Mouse (Mus musculus) testis, adult 2 months (tissue): Measurements from ENCODE around the gene Mpnd.

Experiments used
- CTCF ChIP-seq: fragments of 200-500 bp; IDR thresholded peaks from 2 replicates; pipeline ENCODE4 v1.5.1; 2012; ENCODE audit warnings: low read depth, mild to moderate bottlenecking, inconsistent platforms, low read length, moderate library complexity; ENCODE audit not compliant: control insufficient read depth, insufficient read depth, insufficient replicate concordance
- POLR2A ChIP-seq: fragments of 200-500 bp; IDR thresholded peaks from 2 replicates; pipeline ENCODE4 v1.6.1; 2012; ENCODE audit warnings: low read depth, mild to moderate bottlenecking, inconsistent platforms, low read length, moderate library complexity; ENCODE audit not compliant: control insufficient read depth

DNA sequence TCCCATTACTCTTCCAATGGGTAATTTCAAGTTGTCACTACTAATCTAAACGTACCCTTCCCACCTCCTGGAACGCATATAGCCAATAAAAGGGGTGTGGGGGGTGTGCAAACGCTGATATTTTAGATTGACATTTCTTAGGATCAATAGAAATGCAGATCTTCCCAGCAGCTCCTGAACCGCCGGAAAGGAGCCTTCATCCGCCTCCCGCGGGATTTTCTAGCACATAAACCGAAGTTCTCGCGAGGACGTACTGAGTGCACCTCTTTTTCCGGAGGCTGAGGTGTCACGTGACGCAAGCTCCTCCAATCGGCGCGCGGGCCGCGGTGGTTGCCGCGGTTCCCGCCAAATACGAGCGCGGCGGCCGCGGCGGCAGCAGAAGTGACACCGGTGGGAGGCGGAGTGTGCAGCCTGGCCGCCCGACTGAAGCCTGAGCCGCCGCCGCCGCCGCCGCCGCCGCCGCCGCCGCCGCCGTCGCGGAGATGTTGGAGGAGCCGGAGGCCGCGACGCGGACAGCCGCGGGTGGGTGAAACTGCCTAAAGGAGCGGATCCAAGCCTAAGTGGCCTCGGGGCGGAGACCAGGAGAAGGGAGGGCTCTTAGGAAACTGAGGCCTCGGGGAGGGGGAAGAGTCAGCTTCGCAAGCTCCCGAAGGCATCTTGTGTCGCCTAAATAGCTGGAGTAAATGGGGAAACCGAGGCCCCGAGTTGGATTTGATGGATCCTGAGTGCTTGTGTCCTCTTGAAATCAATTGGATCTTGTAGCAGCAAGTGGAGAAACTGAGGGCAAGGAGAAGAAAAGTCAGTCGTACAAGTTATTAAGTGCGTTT, 34.7 kb downstream of the Mpnd start, which contains the start of gene Chaf1a:
- TF ChIP-seq POLR2A = peak; percentile 81
- no peak for TF ChIP-seq CTCF
